Mouse (Mus musculus) adrenal gland (tissue): ENCODE measurements around the gene Gan.

Experiments
- intact Hi-C: fragments of 180-260 bp; cut with DNase I; formaldehyde crosslinking; loops from one replicate; pipeline ENCODE4 v1.15.1; 2025

The Gan gene

GRCm38 (mm10) chr8:117156866-117157768, 818 bp upstream of the Gan start:
- intact Hi-C loops = no loop called here

- intact Hi-C loops = no loop called here
These were observed 205 bp upstream of the Gan start for GRCm38 (mm10) chr8:117157769-117158091.

- intact Hi-C loops = no loop called here
These were observed 1.1 kb downstream of the Gan start for GRCm38 (mm10) chr8:117159031-117159430.

GRCm38 (mm10) chr8:117164912-117165311, 7.0 kb downstream of the Gan start:
- intact Hi-C loops = no loop called here

- intact Hi-C loops = no loop called here
These were observed 7.6 kb downstream of the Gan start for GRCm38 (mm10) chr8:117165542-117165941.

- intact Hi-C loops = no loop called here
These were observed 8.6 kb downstream of the Gan start for GRCm38 (mm10) chr8:117166515-117166914.

- intact Hi-C loops = no loop called here
These were observed 9.4 kb downstream of the Gan start for GRCm38 (mm10) chr8:117167243-117167883.

- intact Hi-C loops = no loop called here
These were observed 10.4 kb downstream of the Gan start for GRCm38 (mm10) chr8:117168378-117168777.

GRCm38 (mm10) chr8:117171826-117172225, 13.9 kb downstream of the Gan start:
- intact Hi-C loops = no loop called here

GRCm38 (mm10) chr8:117172904-117173303, 15.0 kb downstream of the Gan start:
- intact Hi-C loops = no loop called here

GRCm38 (mm10) chr8:117173690-117174089, 15.8 kb downstream of the Gan start:
- intact Hi-C loops = no loop called here

- intact Hi-C loops = no loop called here
These were observed 16.6 kb downstream of the Gan start for GRCm38 (mm10) chr8:117174536-117174935.

- intact Hi-C loops = loop anchor here (5.0 kb wide), 1 partner anchor 69 kb away; no protein-coding TSS in a partner anchor
These were observed 18.4 kb downstream of the Gan start for GRCm38 (mm10) chr8:117176308-117176707.

- intact Hi-C loops = loop anchor here (5.0 kb wide), 1 partner anchor 70 kb away; no protein-coding TSS in a partner anchor
These were observed 19.3 kb downstream of the Gan start for GRCm38 (mm10) chr8:117177236-117177635.

GRCm38 (mm10) chr8:117178039-117178438, 20.1 kb downstream of the Gan start:
- intact Hi-C loops = loop anchor here (5.0 kb wide), 1 partner anchor 71 kb away; no protein-coding TSS in a partner anchor

GRCm38 (mm10) chr8:117178676-117179075, 20.7 kb downstream of the Gan start:
- intact Hi-C loops = loop anchor here (5.0 kb wide), 1 partner anchor 71 kb away; no protein-coding TSS in a partner anchor

GRCm38 (mm10) chr8:117182746-117183145, 24.8 kb downstream of the Gan start:
- intact Hi-C loops = no loop called here

GRCm38 (mm10) chr8:117183664-117184377, 25.9 kb downstream of the Gan start:
- intact Hi-C loops = no loop called here

GRCm38 (mm10) chr8:117194355-117194754, 36.4 kb downstream of the Gan start:
- intact Hi-C loops = no loop called here

- intact Hi-C loops = no loop called here
These were observed 38.7 kb downstream of the Gan start for GRCm38 (mm10) chr8:117196593-117196992.

- intact Hi-C loops = no loop called here
These were observed 39.6 kb downstream of the Gan start for GRCm38 (mm10) chr8:117197551-117197950.
